Mouse (Mus musculus) ES-Bruce4 (cell line): Measurements from ENCODE around the gene Cd4.

Experiments used
- CTCF ChIP-seq: IDR thresholded peaks from one replicate; pipeline ENCODE4 v1.8.1; 2011; ENCODE audit warnings: low read depth, low read length
- EP300 ChIP-seq: IDR thresholded peaks from 2 replicates; pipeline ENCODE4 v1.6.1; 2011; ENCODE audit warnings: low read depth, low read length; ENCODE audit not compliant: insufficient read depth
- POLR2A ChIP-seq: IDR thresholded peaks from one replicate; pipeline ENCODE4 v1.8.1; 2011; ENCODE audit warnings: low read length; ENCODE audit not compliant: insufficient read depth

DNA sequence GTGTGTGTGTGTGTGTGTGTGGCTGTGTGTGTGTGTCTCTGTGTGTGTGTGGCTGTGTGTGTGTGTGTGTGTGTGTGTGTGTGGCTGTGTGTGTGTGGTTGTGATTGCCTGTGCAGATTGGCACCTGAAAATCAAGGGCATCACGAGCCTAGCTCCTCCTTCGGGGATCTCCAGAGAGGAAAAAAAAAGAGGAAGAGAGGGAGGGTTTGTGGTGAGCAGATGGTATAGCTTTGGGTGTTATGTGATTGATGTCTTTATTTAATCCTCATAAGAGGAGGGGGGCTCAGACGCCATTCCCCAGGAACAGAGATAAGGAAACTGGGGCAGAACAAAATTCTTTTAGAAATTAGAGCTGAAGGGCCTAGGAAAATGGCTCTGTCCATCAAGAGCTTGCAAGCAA, 10.3 kb upstream of the Cd4 start:
- no peak for TF ChIP-seq CTCF
- no peak for TF ChIP-seq EP300
- TF ChIP-seq POLR2A, result no peak
